Mouse (Mus musculus): ENCODE measurements at regions not wholly inside any gene's neighbourhood (a gene's known extent, or its start where the extent isn't known, plus 50 kb on each side); places are given as distances from the start of the nearest gene placed in this dataset.
"Not testable (repeated sequence)": the region's sequence is repeated elsewhere in the genome, so short reads cannot be mapped to it uniquely, and the experiment has no call there.

- no peak overlapping the region for H3K9ac ChIP-seq (replicated peaks)
- H3K27me3 ChIP-seq (ENCODE audit: control insufficient read depth, insufficient read depth, low read length): no peaks in the 10 kb centered on the region
- H3K36me3 ChIP-seq (replicated peaks; ENCODE audit: control insufficient read depth, insufficient read depth, low read depth): no peaks in the 10 kb centered on the region
- H3K9me3 ChIP-seq (ENCODE audit: control insufficient read depth, low read length): no peaks in the 10 kb centered on the region
- 53% methylated on average over 10 of the region's 10 CpGs for WGBS (ENCODE audit: insufficient replicate concordance)
- no peak overlapping the region for H3K27ac ChIP-seq
- H3K4me2 ChIP-seq (ENCODE audit: low read depth): no peak overlapping the region
- DNase-seq (ENCODE audit: low read depth in 3 of 3, low spot score in 3 of 3): no peak
- H3K4me3 ChIP-seq (ENCODE audit: insufficient read depth in 1 of 2, low read depth in 2 of 2, low read length in 2 of 2): no peak overlapping the region
- H3K4me1 ChIP-seq (replicated peaks; ENCODE audit: control insufficient read depth in 2 of 2, insufficient read depth in 2 of 2, low read length in 1 of 2): no peaks in the 10 kb centered on the region
- TF ChIP-seq CTCF (IDR thresholded peaks at IDR 0.05; ENCODE audit: low read depth) (no peak), EP300 (IDR thresholded peaks at IDR 0.05; ENCODE audit: low read depth) (no peak)
- ATAC-seq (ENCODE audit: insufficient read depth): no peak
These were observed 275.8 kb upstream of the Arglu1 start for GRCm38 (mm10) chr8:8965983-8966657.

GRCm38 (mm10) chr8:8960221-8960620 lies 269.9 kb upstream of the Arglu1 start:
- Histone ChIP-seq H3K36me3 (replicated peaks; ENCODE audit: control insufficient read depth, insufficient read depth, low read depth) (no peaks in the 10 kb centered on the region), H3K9ac (replicated peaks) (no peak overlapping the region), H3K27me3 (ENCODE audit: control insufficient read depth, insufficient read depth, low read length) (no peaks in the 10 kb centered on the region), H3K4me2 (ENCODE audit: low read depth) (no peak overlapping the region), H3K4me3 (ENCODE audit: insufficient read depth in 1 of 2, low read depth in 2 of 2, low read length in 2 of 2) (no peak overlapping the region), H3K27ac (no peak overlapping the region), H3K9me3 (ENCODE audit: control insufficient read depth, low read length) (no peaks in the 10 kb centered on the region), H3K4me1 (replicated peaks; ENCODE audit: control insufficient read depth in 2 of 2, insufficient read depth in 2 of 2, low read length in 1 of 2) (no peaks in the 10 kb centered on the region)
- no peak for TF ChIP-seq CTCF (IDR thresholded peaks at IDR 0.05; ENCODE audit: low read depth)
- TF ChIP-seq EP300 (IDR thresholded peaks at IDR 0.05; ENCODE audit: low read depth): no peak
- no peak for ATAC-seq (ENCODE audit: insufficient read depth)
- 58% methylated on average over 3 of the region's 3 CpGs for WGBS (ENCODE audit: insufficient replicate concordance)
- DNase-seq (ENCODE audit: low read depth in 3 of 3, low spot score in 3 of 3): no peak

- no peak for DNase-seq (ENCODE audit: low read depth in 3 of 3, low spot score in 3 of 3)
- H3K4me2 ChIP-seq (ENCODE audit: low read depth): no peak overlapping the region
- H3K36me3 ChIP-seq (replicated peaks; ENCODE audit: control insufficient read depth, insufficient read depth, low read depth): no peaks in the 10 kb centered on the region
- H3K4me3 ChIP-seq (ENCODE audit: insufficient read depth in 1 of 2, low read depth in 2 of 2, low read length in 2 of 2): no peak overlapping the region
- 0 out of 4 replicates have a peak, but pooled peaks cover 0 to 1% of the 10 kb centered on the region in 2 experiments for H3K4me1 ChIP-seq (replicated peaks; ENCODE audit: control insufficient read depth in 2 of 2, insufficient read depth in 2 of 2, low read length in 1 of 2)
- TF ChIP-seq CTCF (IDR thresholded peaks at IDR 0.05; ENCODE audit: low read depth) (no peak), EP300 (IDR thresholded peaks at IDR 0.05; ENCODE audit: low read depth) (no peak)
- H3K27ac ChIP-seq: no peak overlapping the region
- no peaks in the 10 kb centered on the region for H3K27me3 ChIP-seq (ENCODE audit: control insufficient read depth, insufficient read depth, low read length)
- no peaks in the 10 kb centered on the region for H3K9me3 ChIP-seq (ENCODE audit: control insufficient read depth, low read length)
- no peak for ATAC-seq (ENCODE audit: insufficient read depth)
- 8% methylated on average over 1 of the region's 1 CpGs for WGBS (ENCODE audit: insufficient replicate concordance)
- H3K9ac ChIP-seq (replicated peaks): no peak overlapping the region
These were observed 269.4 kb upstream of the Arglu1 start for GRCm38 (mm10) chr8:8959787-8960093.

- no peak for ATAC-seq (ENCODE audit: insufficient read depth)
- Histone ChIP-seq H3K27ac (no peak overlapping the region), H3K27me3 (ENCODE audit: control insufficient read depth, insufficient read depth, low read length) (no peaks in the 10 kb centered on the region), H3K36me3 (replicated peaks; ENCODE audit: control insufficient read depth, insufficient read depth, low read depth) (no peaks in the 10 kb centered on the region), H3K9ac (replicated peaks) (no peak overlapping the region), H3K4me1 (replicated peaks; ENCODE audit: control insufficient read depth in 2 of 2, insufficient read depth in 2 of 2, low read length in 1 of 2) (0 out of 4 replicates have a peak, but pooled peaks cover 0 to 2% of the 10 kb centered on the region in 2 experiments), H3K4me2 (ENCODE audit: low read depth) (no peak overlapping the region), H3K4me3 (ENCODE audit: insufficient read depth in 1 of 2, low read depth in 2 of 2, low read length in 2 of 2) (no peak overlapping the region), H3K9me3 (ENCODE audit: control insufficient read depth, low read length) (no peaks in the 10 kb centered on the region)
- WGBS (ENCODE audit: insufficient replicate concordance): 36% methylated on average over 8 of the region's 8 CpGs
- no peak for DNase-seq (ENCODE audit: low read depth in 3 of 3, low spot score in 3 of 3)
- no peak for TF ChIP-seq CTCF (IDR thresholded peaks at IDR 0.05; ENCODE audit: low read depth)
- TF ChIP-seq EP300 (IDR thresholded peaks at IDR 0.05; ENCODE audit: low read depth): no peak
These were observed 268.9 kb upstream of the Arglu1 start for GRCm38 (mm10) chr8:8959021-8959786.

DNA sequence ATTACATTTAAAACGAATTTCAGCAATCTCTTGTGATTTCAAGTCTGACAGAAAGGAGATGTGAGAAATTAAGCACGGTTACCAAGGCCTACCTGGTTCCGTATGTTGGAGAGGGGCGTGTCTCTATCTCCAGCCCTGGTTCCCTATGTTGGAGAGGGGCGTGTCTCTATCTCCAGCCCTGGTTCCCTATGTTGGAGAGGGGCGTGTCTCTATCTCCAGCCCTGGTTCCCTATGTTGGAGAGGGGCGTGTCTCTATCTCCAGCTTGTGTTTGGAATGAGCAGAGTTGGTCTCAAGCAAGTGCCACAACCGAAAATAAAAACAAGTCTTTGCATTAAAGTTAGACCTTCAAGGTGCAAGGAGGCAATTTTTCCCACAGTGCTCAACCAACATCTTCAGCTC lies 267.8 kb upstream of the Arglu1 start:
- not testable (repeated sequence) for H3K27ac ChIP-seq; H3K27me3 ChIP-seq (ENCODE audit: control insufficient read depth, insufficient read depth, low read length); H3K36me3 ChIP-seq (replicated peaks; ENCODE audit: control insufficient read depth, insufficient read depth, low read depth); H3K9ac ChIP-seq (replicated peaks); H3K9me3 ChIP-seq (ENCODE audit: control insufficient read depth, low read length); DNase-seq (ENCODE audit: low read depth in 3 of 3, low spot score in 3 of 3); ATAC-seq (ENCODE audit: insufficient read depth); H3K4me2 ChIP-seq (ENCODE audit: low read depth); H3K4me3 ChIP-seq (ENCODE audit: insufficient read depth in 1 of 2, low read depth in 2 of 2, low read length in 2 of 2); H3K4me1 ChIP-seq (replicated peaks; ENCODE audit: control insufficient read depth in 2 of 2, insufficient read depth in 2 of 2, low read length in 1 of 2)
- 45% methylated on average over 8 of the region's 8 CpGs for WGBS (ENCODE audit: insufficient replicate concordance)
